Mouse (Mus musculus) 3T3-L1 (cell line): ENCODE data around the gene Treml4.
A peak's percentile ranks its signal among the peaks of the same experiment; 100 is the strongest.
"Not testable (repeated sequence)": the region's sequence is repeated elsewhere in the genome, so short reads cannot be mapped to it uniquely, and the experiment has no call there.

Source experiments
- DNase-seq: peaks from one replicate; pipeline ENCODE4 v3.0.0-alpha.2; 2015; ENCODE audit warnings: low read depth, low spot score

Treml4 gene

DNA sequence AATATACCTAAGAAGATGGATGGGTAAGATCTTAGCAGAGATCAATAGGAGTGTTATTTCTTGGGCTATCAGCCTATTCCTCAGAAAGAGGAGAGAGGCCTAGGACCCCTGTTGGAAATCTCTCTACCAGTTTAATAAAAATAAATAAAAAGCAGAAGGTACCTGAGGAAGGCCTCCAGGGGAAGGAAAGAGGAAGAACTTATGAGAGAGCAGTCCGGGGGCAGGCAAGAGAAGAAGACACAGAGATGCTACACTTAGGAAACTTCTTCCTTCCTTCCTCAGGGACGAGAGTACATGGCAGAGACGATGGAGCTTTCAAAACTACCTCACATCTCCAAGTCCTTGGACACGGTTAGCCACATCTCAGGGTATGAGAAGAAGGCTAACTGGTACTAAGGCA is 10.0 kb downstream of the Treml4 start:
- no peak for DNase-seq

- DNase-seq, result peak; percentile 92
These were observed 10.8 kb downstream of the Treml4 start for GRCm38 (mm10) chr17:48274885-48275284.

DNA sequence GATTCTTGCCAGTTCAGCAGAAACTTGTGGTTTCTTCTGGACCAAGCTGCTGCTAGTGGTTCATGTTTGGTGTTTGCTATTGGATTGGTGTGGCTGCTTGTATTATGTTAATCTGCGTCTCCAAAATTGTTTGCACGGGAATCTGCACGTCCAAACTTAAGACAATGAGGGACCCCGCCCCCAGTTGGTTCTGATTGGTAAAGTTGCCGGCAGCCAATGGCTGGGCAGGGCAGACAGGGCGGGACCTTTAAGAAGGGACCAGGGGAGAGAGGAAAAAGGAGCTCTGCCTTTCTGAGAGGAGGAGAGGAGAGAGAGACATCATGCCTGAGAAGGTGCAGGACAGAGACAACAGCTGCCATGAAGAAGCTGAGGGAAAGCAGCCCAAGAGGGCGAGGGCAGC is 11.6 kb downstream of the Treml4 start:
- no peak for DNase-seq

DNA sequence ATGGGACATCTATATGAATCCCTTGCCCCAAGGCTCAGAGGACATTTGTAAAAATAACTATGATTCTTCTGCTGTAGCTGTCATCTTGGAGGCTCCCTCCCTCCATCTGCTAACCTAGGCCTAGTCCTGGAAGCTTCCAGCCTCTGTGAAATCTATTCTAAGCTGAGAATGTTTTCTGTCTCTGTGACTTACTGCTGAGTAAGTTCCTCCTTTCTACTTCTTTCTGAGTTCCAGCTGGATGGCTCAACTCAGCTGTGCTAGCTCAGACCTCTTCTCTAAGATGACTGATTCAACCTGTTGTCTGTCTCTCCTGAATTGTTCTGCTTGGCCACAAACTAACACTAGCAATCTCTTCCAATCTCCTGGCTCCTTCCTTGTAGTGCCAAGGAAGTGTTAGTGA is 14.3 kb downstream of the Treml4 start:
- DNase-seq, result no peak

GRCm38 (mm10) chr17:48279002-48279401 is 14.9 kb downstream of the Treml4 start:
- no peak for DNase-seq

GRCm38 (mm10) chr17:48280943-48281738 is 17.0 kb downstream of the Treml4 start:
- DNase-seq, result no peak

- no peak for DNase-seq
These were observed 17.6 kb downstream of the Treml4 start for GRCm38 (mm10) chr17:48281739-48282085.

DNA sequence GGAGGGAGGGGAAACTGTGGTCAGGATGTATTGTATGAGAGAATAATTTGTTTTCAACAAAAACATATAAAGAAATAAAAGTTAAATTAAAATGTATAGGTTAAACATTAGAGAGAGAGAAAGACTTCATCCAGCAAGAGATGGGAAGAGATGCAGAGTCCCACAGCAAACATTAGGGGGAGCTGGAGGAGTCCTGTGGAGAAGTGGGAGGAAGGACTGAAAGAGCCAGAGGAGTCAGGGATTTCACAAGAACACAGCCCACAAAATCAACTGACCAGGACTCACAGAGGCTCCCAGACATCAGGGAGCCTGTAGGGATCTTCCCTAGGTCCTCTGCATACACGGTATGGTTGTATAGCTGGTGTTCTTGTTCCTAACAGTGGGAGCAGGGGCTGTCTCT is 22.7 kb downstream of the Treml4 start:
- no peak for DNase-seq

- DNase-seq, result peak; percentile 33
These were observed 23.2 kb downstream of the Treml4 start for GRCm38 (mm10) chr17:48287276-48287675.

DNA sequence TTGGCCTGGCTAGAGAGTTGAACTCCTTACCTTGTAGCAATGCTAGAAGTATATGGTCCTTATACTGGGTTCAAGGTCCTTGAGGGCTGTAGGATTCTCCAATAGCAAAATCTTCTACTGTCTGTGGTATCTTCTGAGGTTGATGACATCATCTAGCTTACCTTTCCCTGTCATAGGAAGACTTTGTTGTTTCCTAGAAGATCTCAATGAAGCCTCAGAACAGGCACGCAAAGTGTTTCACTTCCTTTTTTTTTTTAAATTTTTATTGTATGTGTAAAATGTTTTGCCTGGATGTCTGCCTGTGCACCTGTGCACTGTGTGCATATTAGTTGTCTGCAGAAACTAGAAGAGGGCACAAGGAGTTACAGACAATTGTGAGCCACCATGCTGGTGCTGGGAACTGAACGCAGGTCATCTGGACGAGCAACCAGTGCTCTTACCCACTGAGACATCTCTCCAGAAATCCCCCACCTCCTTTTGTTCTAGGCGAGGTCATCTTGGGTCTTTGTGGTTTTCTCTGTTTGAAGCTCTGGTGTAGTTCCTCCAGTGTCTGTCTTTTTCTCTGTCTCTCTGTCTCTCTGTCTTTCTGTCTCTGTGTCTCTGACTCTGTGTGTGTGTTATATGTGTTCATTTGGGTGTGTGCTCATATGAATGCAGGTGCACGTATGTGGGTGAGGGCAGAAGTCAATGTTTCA is 29.6 kb downstream of the Treml4 start:
- no peak for DNase-seq

GRCm38 (mm10) chr17:48299203-48299602 is 35.1 kb downstream of the Treml4 start, which contains the start of gene Treml2:
Gene Treml2 (plus strand): TSS chr17:48299498.
- DNase-seq, result no peak

GRCm38 (mm10) chr17:48299756-48300155 is 35.7 kb downstream of the Treml4 start:
- no peak for DNase-seq

GRCm38 (mm10) chr17:48300199-48300598 is 36.1 kb downstream of the Treml4 start:
- DNase-seq, result no peak

GRCm38 (mm10) chr17:48300861-48301260 is 36.8 kb downstream of the Treml4 start:
- DNase-seq, result no peak

GRCm38 (mm10) chr17:48301792-48302191 is 37.7 kb downstream of the Treml4 start:
- no peak for DNase-seq

DNA sequence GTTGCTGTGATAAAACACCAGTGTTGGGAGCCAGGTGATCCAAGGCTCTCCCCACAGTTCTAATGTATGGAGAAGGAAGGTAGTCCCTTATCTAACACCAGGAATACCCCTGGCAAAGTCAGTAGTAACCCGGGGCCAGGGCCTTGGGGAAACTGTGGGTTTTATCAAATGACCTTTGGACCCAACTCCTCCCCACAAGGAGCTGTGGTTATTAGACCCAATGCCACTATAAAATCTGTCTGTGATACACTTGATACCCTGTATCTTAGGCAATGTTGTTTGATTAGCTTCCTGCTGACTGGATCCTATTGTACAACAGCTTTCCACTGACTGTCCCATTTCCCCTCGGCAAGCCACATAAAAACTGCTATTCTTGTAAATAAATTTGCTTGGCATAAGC is 48.0 kb downstream of the Treml4 start:
- DNase-seq, result no peak

DNA sequence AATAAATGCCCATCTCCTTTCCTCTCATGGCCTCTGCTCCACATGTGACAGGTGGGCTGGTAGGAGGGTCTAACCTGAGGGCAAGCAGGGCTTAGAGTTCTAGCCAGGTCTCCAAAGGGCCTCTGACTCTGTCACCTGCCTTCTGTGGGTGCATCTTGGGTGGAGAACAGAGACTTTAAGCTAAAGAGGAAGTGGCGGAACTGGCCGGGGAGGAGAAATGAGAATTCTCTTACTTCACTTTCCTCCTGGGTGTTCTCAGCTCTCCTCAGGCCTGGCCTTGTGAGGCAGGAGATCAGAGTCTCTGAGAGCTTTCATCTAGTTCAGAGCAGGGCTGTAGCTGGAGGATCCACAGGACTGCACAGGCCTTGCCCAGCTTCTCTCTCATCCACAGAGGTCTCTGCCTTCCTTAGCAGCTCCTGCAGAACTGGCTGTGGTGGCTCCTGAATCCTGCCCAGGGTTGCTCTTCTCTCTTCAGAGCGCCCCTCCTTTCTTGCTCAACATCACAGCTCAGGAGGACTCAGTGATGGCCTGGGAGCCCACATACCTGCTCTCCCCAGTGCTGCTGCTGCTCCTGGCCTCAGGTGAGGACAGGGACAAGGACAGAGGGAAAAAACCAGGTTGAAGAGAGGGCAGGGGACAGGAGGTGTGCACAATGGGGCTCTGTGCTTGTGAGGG is 51.9 kb downstream of the Treml4 start, which contains the start of gene B430306N03Rik:
Gene B430306N03Rik, plus strand, starts transcription at position 237 of the 675 bp plus-strand sequence.
- DNase-seq, result not testable (repeated sequence)

DNA sequence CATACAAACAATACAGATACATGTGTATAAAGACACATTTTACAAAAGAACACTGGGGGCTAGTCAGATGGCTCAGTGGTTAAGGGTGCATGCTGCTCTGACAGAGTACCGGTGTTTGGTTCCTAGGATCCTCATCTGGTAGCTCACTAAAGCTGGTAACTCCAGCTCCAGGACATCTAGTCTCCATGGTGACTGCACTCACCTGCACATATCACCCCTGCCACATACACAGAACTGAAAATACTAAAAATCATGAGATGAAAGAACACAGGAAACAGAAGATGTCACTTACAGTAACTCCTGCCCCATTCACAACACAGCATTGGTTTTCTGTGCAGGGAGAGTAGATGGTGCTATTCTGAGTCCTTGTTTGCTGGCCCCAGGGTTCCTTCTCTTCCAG is 54.6 kb downstream of the Treml4 start:
- no peak for DNase-seq

DNA sequence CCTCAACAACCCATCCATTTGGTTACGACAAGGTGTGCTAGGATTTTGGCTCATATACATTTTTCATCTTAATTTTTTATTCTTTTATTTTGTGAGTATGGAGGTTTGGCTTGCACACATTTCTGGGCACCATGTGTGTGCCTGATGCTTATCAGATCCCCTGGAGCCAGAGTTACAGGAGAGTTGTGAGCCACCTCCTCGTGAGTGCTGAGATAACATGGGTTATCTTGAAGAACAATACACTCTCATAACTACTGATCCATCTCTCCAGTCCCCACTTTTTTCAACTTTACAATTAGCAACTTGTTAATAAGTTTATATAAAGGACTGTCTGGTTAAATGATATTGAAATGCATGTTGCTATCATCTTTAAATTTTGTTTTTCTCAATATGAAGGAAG is 57.2 kb downstream of the Treml4 start:
- DNase-seq, result no peak

DNA sequence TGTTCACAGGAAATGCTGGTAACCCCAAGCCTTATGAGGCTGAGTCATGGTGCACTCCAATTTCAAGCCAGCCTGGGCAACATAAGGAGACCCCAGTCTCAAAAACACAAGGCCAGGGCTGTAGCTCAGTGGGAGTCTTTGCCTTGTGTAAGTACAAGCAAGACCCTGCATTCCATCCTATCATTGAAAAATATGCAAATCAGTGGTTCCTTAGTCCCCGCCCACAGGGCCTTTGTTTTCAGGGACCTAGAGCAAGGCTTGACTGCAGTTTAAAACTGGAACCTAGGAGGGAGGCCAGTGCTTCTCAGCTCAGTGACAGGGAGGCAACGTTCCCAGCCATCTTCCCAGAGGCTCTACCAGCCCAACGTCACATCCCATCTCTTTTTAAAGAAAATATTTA is 59.1 kb downstream of the Treml4 start:
- no peak for DNase-seq

DNA sequence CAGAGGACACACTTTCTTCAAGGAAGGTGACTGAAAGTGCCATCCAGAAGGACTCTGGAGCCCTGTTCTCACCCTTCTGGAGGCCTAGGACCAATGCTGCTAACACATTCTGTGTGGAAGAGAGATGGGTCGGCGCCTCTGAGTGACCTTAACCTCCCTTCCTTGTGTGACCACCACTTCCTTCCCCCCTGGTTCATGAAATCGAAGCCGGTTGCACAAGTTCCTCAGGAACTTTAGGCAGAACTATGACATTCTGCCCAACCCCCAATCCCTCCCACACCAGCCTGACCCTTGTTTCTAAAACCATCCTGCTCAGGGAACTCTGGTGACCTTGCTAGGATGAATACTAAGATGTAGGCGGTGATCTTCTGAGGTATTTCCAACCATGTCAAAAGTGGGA is 60.2 kb downstream of the Treml4 start:
- no peak for DNase-seq
